Mouse (Mus musculus): ENCODE measurements around the gene Timd4.

The Timd4 gene

GRCm38 (mm10) chr11:46810511-46810910, at the start of gene Timd4:
Gene Timd4 (plus strand): TSS chr11:46810800.
- no peak for DNase-seq (ENCODE audit: low spot score)

GRCm38 (mm10) chr11:46776879-46777278, 33.7 kb upstream of the Timd4 start:
- no peak for DNase-seq (ENCODE audit: low spot score)

- no peak for DNase-seq (ENCODE audit: low spot score)
Measured at GRCm38 (mm10) chr11:46779811-46780210, 30.8 kb upstream of the Timd4 start.

GRCm38 (mm10) chr11:46804440-46804839, 6.2 kb upstream of the Timd4 start:
- no peak for DNase-seq (ENCODE audit: low spot score)

- no peak for DNase-seq (ENCODE audit: low spot score)
Measured at GRCm38 (mm10) chr11:46817692-46818091, 7.1 kb downstream of the Timd4 start.

- no peak for DNase-seq (ENCODE audit: low spot score)
Measured at GRCm38 (mm10) chr11:46819930-46820329, 9.3 kb downstream of the Timd4 start.

- no peak for DNase-seq (ENCODE audit: low spot score)
Measured at GRCm38 (mm10) chr11:46830348-46830747, 19.7 kb downstream of the Timd4 start.

- no peak for DNase-seq (ENCODE audit: low spot score)
Measured at GRCm38 (mm10) chr11:46835080-46835479, 24.5 kb downstream of the Timd4 start.

- DNase-seq (ENCODE audit: low spot score), result no peak
Measured at GRCm38 (mm10) chr11:46842015-46842726, 31.6 kb downstream of the Timd4 start.

- no peak for DNase-seq (ENCODE audit: low spot score)
Measured at GRCm38 (mm10) chr11:46846661-46847060, 36.1 kb downstream of the Timd4 start.

- no peak for DNase-seq (ENCODE audit: low spot score)
Measured at GRCm38 (mm10) chr11:46847827-46848220, 37.2 kb downstream of the Timd4 start.

GRCm38 (mm10) chr11:46848221-46848971, 37.8 kb downstream of the Timd4 start:
- no peak for DNase-seq (ENCODE audit: low spot score)

- no peak for DNase-seq (ENCODE audit: low spot score)
Measured at GRCm38 (mm10) chr11:46864809-46865208, 54.2 kb downstream of the Timd4 start.

- no peak for DNase-seq (ENCODE audit: low spot score)
Measured at GRCm38 (mm10) chr11:46868594-46868993, 58.0 kb downstream of the Timd4 start.

GRCm38 (mm10) chr11:46875774-46876173, 65.2 kb downstream of the Timd4 start:
- DNase-seq (ENCODE audit: low spot score), result no peak

- no peak for DNase-seq (ENCODE audit: low spot score)
Measured at GRCm38 (mm10) chr11:46882456-46882855, 71.9 kb downstream of the Timd4 start.

GRCm38 (mm10) chr11:46889093-46889492, 78.5 kb downstream of the Timd4 start:
- DNase-seq (ENCODE audit: low spot score), result no peak

Data from spleen, adult 12 weeks (tissue).